Mouse (Mus musculus) brain, embryonic 14.5 days (tissue): ENCODE measurements at regions not wholly inside any gene's neighbourhood (a gene's known extent, or its start where the extent isn't known, plus 50 kb on each side); places are given as distances from the start of the nearest gene placed in this dataset.

ENCODE experiments used
- CTCF ChIP-seq: fragments of 200-500 bp; IDR thresholded peaks from 2 replicates; pipeline ENCODE4 v1.5.1; 2012; ENCODE audit warnings: inconsistent platforms, mild to moderate bottlenecking, moderate library complexity, borderline replicate concordance; ENCODE audit not compliant: insufficient read depth, insufficient read length; ENCODE audit errors: extremely low read depth
- POLR2A ChIP-seq: fragments of 200-500 bp; IDR thresholded peaks from 2 replicates; pipeline ENCODE4 v1.6.1; 2012; ENCODE audit warnings: mild to moderate bottlenecking, inconsistent platforms, borderline replicate concordance; ENCODE audit not compliant: poor library complexity, insufficient read depth, insufficient read length, severe bottlenecking; ENCODE audit errors: extremely low read depth

GRCm38 (mm10) chr15:62121696-62122095 lies 1198.9 kb upstream of the A1bg start:
- TF ChIP-seq CTCF (no peak), POLR2A (no peak)
